Mouse (Mus musculus) embryo, embryonic 10 days (tissue): ENCODE measurements around the gene Wnt10b.
A peak's percentile ranks its signal among the peaks of the same experiment; 100 is the strongest.

Experiments used
- DNase-seq: peaks from one replicate; pipeline ENCODE4 v3.0.0-alpha.2; 2015; ENCODE audit warnings: low spot score

The Wnt10b gene

GRCm38 (mm10) chr15:98729791-98730545 lies 48.0 kb downstream of the Wnt10b start:
- no peak for DNase-seq

GRCm38 (mm10) chr15:98728366-98728765 lies 49.6 kb downstream of the Wnt10b start:
- DNase-seq = peak; percentile 18

- DNase-seq = peak; percentile 82
Observed at GRCm38 (mm10) chr15:98727443-98728321, 50.3 kb downstream of the Wnt10b start, which contains the start of gene Fkbp11. Gene Fkbp11, minus strand, starts transcription at chr15:98728198.

GRCm38 (mm10) chr15:98726746-98727145 lies 51.2 kb downstream of the Wnt10b start:
- DNase-seq = no peak

GRCm38 (mm10) chr15:98726079-98726478 lies 51.9 kb downstream of the Wnt10b start:
- DNase-seq = no peak

GRCm38 (mm10) chr15:98724441-98724840 lies 53.5 kb downstream of the Wnt10b start:
- DNase-seq = no peak

GRCm38 (mm10) chr15:98722854-98723253 lies 55.1 kb downstream of the Wnt10b start:
- no peak for DNase-seq

GRCm38 (mm10) chr15:98722191-98722590 lies 55.8 kb downstream of the Wnt10b start:
- no peak for DNase-seq
